20 mouse cellular contexts compared by ENCODE assay signal in the genomic region with DNA sequence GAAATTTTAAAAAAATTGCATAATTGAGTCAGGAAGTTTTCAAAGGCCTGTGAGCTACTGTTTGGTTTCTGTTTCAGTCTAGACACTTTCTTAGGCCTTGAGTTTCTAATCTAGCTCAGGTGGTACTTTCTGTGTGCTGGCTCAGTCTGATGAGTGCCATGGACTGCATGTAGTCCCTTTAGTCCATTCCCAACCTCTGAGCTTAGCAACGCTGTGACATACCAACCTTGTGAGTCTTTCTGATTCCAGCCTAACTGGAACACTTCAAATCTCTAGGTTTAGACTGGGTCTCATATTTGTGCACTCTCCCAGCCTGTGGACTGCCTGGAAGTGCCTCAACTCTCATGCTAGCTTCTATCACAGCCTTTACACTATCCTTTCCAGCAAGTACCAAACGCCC. TPM values are rescaled to one million over a fixed set of nuclear protein-coding genes. Genes with fewer than 3 reads are reported as not detected.
"Had no signal": no experiment of that assay in that cellular context is flagged by ENCODE, and none has a peak within 500 bp of the region (broad histone marks: within the 10 kb centered on the region; RNA-seq: fewer than 3 reads in every experiment).

No protein-coding gene starts in this region.

- H3K4me3 ChIP-seq: kidney, embryonic 15.5 days; limb, embryonic 10.5 days; limb, embryonic 13.5 days; lung, embryonic 15.5 days; stomach, embryonic 15.5 days had no signal

- H3K27ac ChIP-seq: kidney, embryonic 15.5 days; limb, embryonic 10.5 days; limb, embryonic 13.5 days; liver, embryonic 14.5 days; lung, embryonic 15.5 days; stomach, embryonic 15.5 days had no signal

- H3K9ac ChIP-seq: kidney, embryonic 15.5 days; limb, embryonic 13.5 days; liver, embryonic 14.5 days; liver, postnatal 0 days; lung, embryonic 15.5 days; stomach, embryonic 15.5 days had no signal

- ATAC-seq: intestine, postnatal 0 days; liver, postnatal 0 days had no signal

- H3K9me3 ChIP-seq: kidney, embryonic 15.5 days; limb, embryonic 10.5 days; limb, embryonic 13.5 days; lung, embryonic 15.5 days; stomach, embryonic 15.5 days had no signal

- H3K4me2 ChIP-seq: kidney, embryonic 15.5 days; limb, embryonic 13.5 days; lung, embryonic 15.5 days; midbrain, embryonic 11.5 days; stomach, embryonic 15.5 days had no signal

- H3K36me3 ChIP-seq: kidney, embryonic 15.5 days; limb, embryonic 10.5 days; limb, embryonic 13.5 days; lung, embryonic 15.5 days; stomach, embryonic 15.5 days had no signal

- H3K27me3 ChIP-seq: kidney, embryonic 15.5 days; limb, embryonic 13.5 days; lung, embryonic 15.5 days; stomach, embryonic 15.5 days had no signal

- DNase-seq: kidney, adult 8-10 months; kidney, postnatal 14 days; kidney, postnatal 4 days; liver; liver, postnatal 0 days; lung, postnatal 14 days; lung, postnatal 4 days; midbrain, embryonic 14.5 days; right cerebral cortex, postnatal 25 days; spleen, adult 18-20 months; thymus, postnatal 25 days had no signal

RNA-seq across cellular contexts. Expression of a gene that starts 57.2 kb away (rescaled TPM):
- total RNA-seq: megakaryocyte-erythroid progenitor cell, adult 5-6 weeks had no signal
